Mouse (Mus musculus) lung, postnatal 10 days (tissue): ENCODE measurements around the gene Atg7.
A peak's percentile ranks its signal among the peaks of the same experiment; 100 is the strongest.
"Not testable (repeated sequence)": the region's sequence is repeated elsewhere in the genome, so short reads cannot be mapped to it uniquely, and the experiment has no call there.

Source experiments
- DNase-seq: peaks from one replicate; pipeline ENCODE4 v3.0.0; 2021

The Atg7 gene

GRCm38 (mm10) chr6:114642601-114643528 lies at the start of gene Atg7:
TSS of gene Atg7 (plus strand) at chr6:114643097.
- DNase-seq: peak; percentile 94

GRCm38 (mm10) chr6:114614076-114614475 lies 28.8 kb upstream of the Atg7 start:
- DNase-seq: peak; percentile 80

GRCm38 (mm10) chr6:114633886-114634285 lies 9.0 kb upstream of the Atg7 start:
- not testable (repeated sequence) for DNase-seq

GRCm38 (mm10) chr6:114643716-114644115 lies 819 bp downstream of the Atg7 start:
- DNase-seq: no peak

GRCm38 (mm10) chr6:114644531-114644930 lies 1.6 kb downstream of the Atg7 start:
- no peak for DNase-seq

- DNase-seq: no peak
Measured at GRCm38 (mm10) chr6:114646201-114646600, 3.3 kb downstream of the Atg7 start.

- no peak for DNase-seq
Measured at GRCm38 (mm10) chr6:114647011-114647410, 4.1 kb downstream of the Atg7 start.

GRCm38 (mm10) chr6:114648352-114649030 lies 5.6 kb downstream of the Atg7 start:
- peak; percentile 13 for DNase-seq

GRCm38 (mm10) chr6:114652209-114652608 lies 9.3 kb downstream of the Atg7 start:
- DNase-seq: peak; percentile 32

GRCm38 (mm10) chr6:114656826-114657600 lies 14.1 kb downstream of the Atg7 start:
- no peak for DNase-seq

- peak; percentile 31 for DNase-seq
Measured at GRCm38 (mm10) chr6:114657807-114658206, 14.9 kb downstream of the Atg7 start.

GRCm38 (mm10) chr6:114659278-114659991 lies 16.5 kb downstream of the Atg7 start:
- DNase-seq: peak; percentile 36

GRCm38 (mm10) chr6:114659992-114660800 lies 17.3 kb downstream of the Atg7 start:
- peak; percentile 32 for DNase-seq

GRCm38 (mm10) chr6:114663707-114664106 lies 20.8 kb downstream of the Atg7 start:
- peak; percentile 20 for DNase-seq

GRCm38 (mm10) chr6:114664716-114665115 lies 21.8 kb downstream of the Atg7 start:
- DNase-seq: no peak

- no peak for DNase-seq
Measured at GRCm38 (mm10) chr6:114667518-114667917, 24.6 kb downstream of the Atg7 start.

- DNase-seq: no peak
Measured at GRCm38 (mm10) chr6:114674771-114675170, 31.9 kb downstream of the Atg7 start.

GRCm38 (mm10) chr6:114676091-114676490 lies 33.2 kb downstream of the Atg7 start:
- no peak for DNase-seq

GRCm38 (mm10) chr6:114682092-114682711 lies 39.3 kb downstream of the Atg7 start:
- no peak for DNase-seq

- no peak for DNase-seq
Measured at GRCm38 (mm10) chr6:114683741-114684140, 40.8 kb downstream of the Atg7 start.

GRCm38 (mm10) chr6:114684407-114684806 lies 41.5 kb downstream of the Atg7 start:
- no peak for DNase-seq
